Mouse (Mus musculus) midbrain, postnatal 0 days (tissue): ENCODE data around the gene Rbm44. TPM values are rescaled to one million over a fixed set of nuclear protein-coding genes. Genes with fewer than 3 reads are reported as not detected.

ENCODE experiments used
- ATAC-seq: fragments of 200-750 bp; cut with Nextera tagmentation; 2 replicates; pipeline ENCODE4 v1.8.0; 2017; ENCODE audit warnings: moderate number of reproducible peaks, mild to moderate bottlenecking, moderate TSS enrichment, moderate library complexity; ENCODE audit not compliant: low FRiP score
- DNase-seq: peaks from one replicate; pipeline ENCODE4 v3.0.0-alpha.2; 2015; ENCODE audit warnings: low spot score
- H3K27ac ChIP-seq: fragments of 300-500 bp; sonication (generic); 2 replicates; pipeline ENCODE4 v1.5.1; 2014; ENCODE audit warnings: low read depth, mild to moderate bottlenecking, low read length, mixed read lengths
- H3K27me3 ChIP-seq: fragments of 300-500 bp; sonication (generic); 2 replicates; pipeline ENCODE4 v1.6.1; 2014; ENCODE audit warnings: low read length, control low read depth, mixed read lengths; ENCODE audit not compliant: insufficient read depth
- H3K36me3 ChIP-seq: fragments of 300-500 bp; sonication (generic); 2 replicates; pipeline ENCODE4 v1.6.1; 2014; ENCODE audit warnings: low read length, control low read depth, mixed read lengths; ENCODE audit not compliant: insufficient read depth
- H3K4me1 ChIP-seq: fragments of 300-500 bp; sonication (generic); 2 replicates; pipeline ENCODE4 v1.6.1; 2014; ENCODE audit warnings: mild to moderate bottlenecking, control low read depth, antibody characterized with exemption, low read length, mixed read lengths; ENCODE audit not compliant: insufficient read depth
- H3K4me2 ChIP-seq: fragments of 300-500 bp; sonication (generic); 2 replicates; pipeline ENCODE4 v1.6.1; 2014; ENCODE audit warnings: low read depth, mild to moderate bottlenecking, low read length, mixed read lengths; ENCODE audit not compliant: poor library complexity, severe bottlenecking
- H3K4me3 ChIP-seq: fragments of 300-500 bp; sonication (generic); 2 replicates; pipeline ENCODE4 v1.5.1; 2014; ENCODE audit warnings: low read depth, mild to moderate bottlenecking, low read length, moderate library complexity
- H3K9ac ChIP-seq: fragments of 300-500 bp; sonication (generic); replicated peaks from 2 replicates; pipeline ENCODE4 v1.6.1; 2014; ENCODE audit warnings: mild to moderate bottlenecking, low read length, moderate library complexity, mixed read lengths; ENCODE audit not compliant: poor library complexity, severe bottlenecking
- H3K9me3 ChIP-seq: fragments of 300-500 bp; sonication (generic); 2 replicates; pipeline ENCODE4 v1.6.1; 2016; ENCODE audit warnings: low read length, control low read depth
- CTCF ChIP-seq: IDR thresholded peaks from 2 replicates; pipeline ENCODE4 v1.5.1; 2016; ENCODE audit warnings: antibody characterized with exemption, mild to moderate bottlenecking
- WGBS: fragments of 180-500 bp; shearing (Covaris S2); extraction: QIAGEN DNeasy Blood & Tissue Kit; methylation state at CpG from one replicate; pipeline ENCODE4 v1.1.7; 2014; 5-methylcytosine and 5-hydroxymethylcytosine counted together
- polyA plus RNA-seq: library from polyadenylated mRNA; unstranded; fragments of >200 nt; fragmentation: Nextera tagmentation; extraction: Ambion mirVana; gene quantifications from 2 replicates; pipeline ENCODE4 v1.2.1, GENCODE M21; 2015
- total RNA-seq: library from RNA; depleted of rRNA; stranded (reverse); fragments of >200 nt; gene quantifications from 2 replicates; pipeline ENCODE4 v1.2.3, GENCODE M21; 2014

Rbm44 gene
- total and polyA plus RNA-seq, 2 experiments from 2014 or later: 0.11 TPM; not detected in 1

GRCm38 (mm10) chr1:91179533-91180173 lies 34.8 kb downstream of the Rbm44 start, which contains the start of gene Ramp1:
TSS of gene Ramp1 (plus strand) at chr1:91179822.
- Histone ChIP-seq H3K9ac (peak within 1 kb of the TSS; percentile 56), H3K4me2 (peak within 1 kb of the TSS; percentile 81), H3K27ac (peak within 1 kb of the TSS; percentile 32; the same call in 1 of the 2 replicates), H3K4me1 (peaks cover 9% of the 10 kb centered on the region), H3K36me3 (no peaks in the 10 kb centered on the region), H3K4me3 (peak within 1 kb of the TSS; percentile 37), H3K9me3 (no peaks in the 10 kb centered on the region), H3K27me3 (no peaks in the 10 kb centered on the region; the same call in 1 of the 2 replicates)
- no peak for TF ChIP-seq CTCF
- 4% methylated on average over 37 of the region's 37 CpGs for WGBS
- DNase-seq (no peak), ATAC-seq (peak; percentile 44; the same call in 1 of the 2 replicates)

- Histone ChIP-seq H3K27ac (peak overlapping the region; percentile 32; the same call in 1 of the 2 replicates), H3K4me2 (peak overlapping the region; percentile 81), H3K4me3 (peak overlapping the region; percentile 37), H3K4me1 (peaks cover 9% of the 10 kb centered on the region), H3K9me3 (no peaks in the 10 kb centered on the region), H3K27me3 (no peaks in the 10 kb centered on the region; the same call in 1 of the 2 replicates), H3K36me3 (no peaks in the 10 kb centered on the region), H3K9ac (peak overlapping the region; percentile 56)
- TF ChIP-seq CTCF: no peak
- DNase-seq (no peak), ATAC-seq (no peak; the same call in 1 of the 2 replicates)
- WGBS: 7% methylated on average over 14 of the region's 14 CpGs
Measured at GRCm38 (mm10) chr1:91180174-91180565, 35.3 kb downstream of the Rbm44 start.

GRCm38 (mm10) chr1:91180723-91181122 lies 35.8 kb downstream of the Rbm44 start:
- H3K9me3 ChIP-seq: no peaks in the 10 kb centered on the region
- H3K4me2 ChIP-seq: peak overlapping the region; percentile 81
- DNase-seq (no peak), ATAC-seq (no peak)
- 69% methylated on average over 6 of the region's 6 CpGs for WGBS
- peak overlapping the region; percentile 37; the same call in 1 of the 2 replicates for H3K4me3 ChIP-seq
- H3K27ac ChIP-seq: 0 out of 2 replicates have a peak overlapping the region, but pooled peaks have one; percentile 18
- TF ChIP-seq CTCF: no peak
- peaks cover 9% of the 10 kb centered on the region for H3K4me1 ChIP-seq
- no peaks in the 10 kb centered on the region; the same call in 1 of the 2 replicates for H3K27me3 ChIP-seq
- H3K36me3 ChIP-seq: no peaks in the 10 kb centered on the region
- H3K9ac ChIP-seq: no peak overlapping the region

- Histone ChIP-seq H3K9ac (no peak overlapping the region), H3K27me3 (no peaks in the 10 kb centered on the region; the same call in 1 of the 2 replicates), H3K36me3 (no peaks in the 10 kb centered on the region), H3K27ac (0 out of 2 replicates have a peak overlapping the region, but pooled peaks have one; percentile 0), H3K4me1 (peaks cover 9% of the 10 kb centered on the region), H3K4me2 (peak overlapping the region; percentile 81), H3K9me3 (no peaks in the 10 kb centered on the region), H3K4me3 (no peak overlapping the region)
- DNase-seq (peak; percentile 61), ATAC-seq (no peak)
- 50% methylated on average over 5 of the region's 5 CpGs for WGBS
- no peak for TF ChIP-seq CTCF
Measured at GRCm38 (mm10) chr1:91181261-91181660, 36.4 kb downstream of the Rbm44 start.

GRCm38 (mm10) chr1:91181784-91182450 lies 37.0 kb downstream of the Rbm44 start:
- 0 out of 2 replicates have a peak overlapping the region, but pooled peaks have one; percentile 48 for H3K27ac ChIP-seq
- no peaks in the 10 kb centered on the region for H3K9me3 ChIP-seq
- H3K4me3 ChIP-seq: no peak overlapping the region
- H3K4me2 ChIP-seq: peak overlapping the region; percentile 81
- no peaks in the 10 kb centered on the region; the same call in 1 of the 2 replicates for H3K27me3 ChIP-seq
- TF ChIP-seq CTCF: no peak
- H3K36me3 ChIP-seq: no peaks in the 10 kb centered on the region
- peaks cover 9% of the 10 kb centered on the region for H3K4me1 ChIP-seq
- H3K9ac ChIP-seq: no peak overlapping the region
- DNase-seq: peak; percentile 69
- ATAC-seq: peak; percentile 34; the same call in 1 of the 2 replicates
- WGBS: 32% methylated on average over 12 of the region's 12 CpGs
